Mouse (Mus musculus) bone marrow macrophage, adult 2 months (primary cell): ENCODE measurements around the gene Grin2a.

Experiments used
- CTCF ChIP-seq: IDR thresholded peaks from 2 replicates; pipeline ENCODE4 v1.5.1; 2012; ENCODE audit warnings: low read depth, mild to moderate bottlenecking, low read length, moderate library complexity
- POLR2A ChIP-seq: IDR thresholded peaks from 2 replicates; pipeline ENCODE4 v1.6.1; 2012; ENCODE audit warnings: mild to moderate bottlenecking, low read depth, low read length, borderline replicate concordance

- TF ChIP-seq CTCF (no peak), POLR2A (no peak)
These were observed 14.4 kb upstream of the Grin2a start for GRCm38 (mm10) chr16:10009743-10010142.
